ENCODE assay signal across 19 mouse cellular contexts in the genomic region with DNA sequence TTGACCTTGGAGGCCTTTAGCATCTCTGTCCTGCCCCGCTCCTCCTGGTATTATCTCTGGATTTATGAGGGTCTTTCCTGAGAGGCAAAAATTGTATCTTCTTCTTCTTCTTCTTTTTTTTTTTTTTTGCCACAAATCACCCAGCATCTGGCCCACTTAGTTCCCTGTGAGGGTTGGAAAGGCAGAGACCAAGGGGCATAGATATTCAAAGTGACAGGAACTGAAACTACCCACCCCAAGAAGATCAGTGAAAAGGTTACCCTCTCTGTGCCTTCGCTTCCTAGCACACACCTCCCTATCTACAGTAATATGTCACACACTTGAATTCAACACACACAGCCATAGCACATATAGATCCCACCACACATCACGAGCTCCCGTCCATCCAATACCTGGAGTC. TPM values are rescaled to one million over a fixed set of nuclear protein-coding genes. Genes with fewer than 3 reads are reported as not detected.
DNase-seq lines count a peak whose midpoint lies in the region; ATAC-seq and TF ChIP-seq lines count a peak whose summit lies in the region.
"Had no signal": no experiment of that assay in that cellular context is flagged by ENCODE, and none has a peak within 500 bp of the region (broad histone marks: within the 10 kb centered on the region; RNA-seq: fewer than 3 reads in every experiment).

No protein-coding gene starts in this region.

- peaks cover 49% of the 10 kb centered on the region for H3K27me3 ChIP-seq in forebrain, embryonic 10.5 days (ENCODE audit: poor library complexity, severe bottlenecking)
- no peaks in the 10 kb centered on the region for H3K27me3 ChIP-seq in forebrain, embryonic 11.5 days (ENCODE audit: control insufficient read depth, insufficient read depth, low read length)
- H3K27me3 ChIP-seq in hindbrain, embryonic 16.5 days (replicated peaks; ENCODE audit: control insufficient read depth, insufficient read depth, low read length), result no peaks in the 10 kb centered on the region
- no peaks in the 10 kb centered on the region for H3K27me3 ChIP-seq in midbrain, postnatal 0 days (ENCODE audit: insufficient read depth, low read length)

- no peak for ATAC-seq in forebrain, embryonic 11.5 days (replicated peaks; ENCODE audit: low FRiP score)
- no peak for ATAC-seq in hindbrain, embryonic 16.5 days
- no peak for ATAC-seq in midbrain, postnatal 0 days (ENCODE audit: low FRiP score)
- no peak for ATAC-seq in erythroblast, adult 5-6 weeks (replicated peaks; ENCODE audit: low FRiP score, poor library complexity, severe bottlenecking)
- ATAC-seq: intestine, postnatal 0 days had no signal

- no peak for DNase-seq in forebrain, embryonic 10.5 days (ENCODE audit: extremely low spot score, low spot score)
- no peak for DNase-seq in forebrain, embryonic 11.5 days (ENCODE audit: low spot score)
- DNase-seq in midbrain, postnatal 0 days (ENCODE audit: low spot score), result no peak
- no peak for DNase-seq in adrenal gland, adult 8-10 months
- DNase-seq in heart, adult 18-20 months, result no peak
- DNase-seq: adrenal gland, postnatal 10 days; heart, adult 11 months; kidney, postnatal 25 days; lung, postnatal 4 days; right cerebral cortex, adult 18-20 months had no signal

- H3K4me2 ChIP-seq in forebrain, embryonic 11.5 days (ENCODE audit: low read depth, low read length, severe bottlenecking), result no peak overlapping the region
- peak overlapping the region; percentile 57 for H3K4me2 ChIP-seq in hindbrain, embryonic 16.5 days (ENCODE audit: low read length)
- peak overlapping the region; percentile 45; the same call in 1 of the 2 replicates for H3K4me2 ChIP-seq in midbrain, postnatal 0 days (ENCODE audit: low read depth, low read length, poor library complexity, severe bottlenecking)

- no peaks in the 10 kb centered on the region for H3K9me3 ChIP-seq in forebrain, embryonic 10.5 days
- no peaks in the 10 kb centered on the region for H3K9me3 ChIP-seq in forebrain, embryonic 11.5 days (ENCODE audit: control insufficient read depth, low read length)
- H3K9me3 ChIP-seq in hindbrain, embryonic 16.5 days (ENCODE audit: control insufficient read depth, low read length), result no peaks in the 10 kb centered on the region
- H3K9me3 ChIP-seq in midbrain, postnatal 0 days (ENCODE audit: low read length), result no peaks in the 10 kb centered on the region
- H3K9me3 ChIP-seq: limb, embryonic 12.5 days had no signal

- peak overlapping the region; percentile 47; the same call in 1 of the 2 replicates for H3K4me3 ChIP-seq in forebrain, embryonic 10.5 days
- no peak overlapping the region for H3K4me3 ChIP-seq in forebrain, embryonic 11.5 days (ENCODE audit: low read depth, low read length)
- H3K4me3 ChIP-seq in cortical plate, adult 2 months (ENCODE audit: insufficient read depth, low read length), result no peak overlapping the region
- H3K4me3 ChIP-seq in hindbrain, embryonic 16.5 days (ENCODE audit: low read length), result no peak overlapping the region
- H3K4me3 ChIP-seq in midbrain, postnatal 0 days (ENCODE audit: low read depth, low read length), result no peak overlapping the region
- H3K4me3 ChIP-seq: myocyte had no signal

- peak overlapping the region; percentile 82 for H3K27ac ChIP-seq in forebrain, embryonic 10.5 days
- H3K27ac ChIP-seq in forebrain, embryonic 11.5 days (ENCODE audit: low read depth, low read length), result no peak overlapping the region
- peak overlapping the region; percentile 83 for H3K27ac ChIP-seq in cortical plate, adult 2 months (ENCODE audit: insufficient read depth, low read length)
- peak overlapping the region; percentile 74; the same call in 1 of the 2 replicates for H3K27ac ChIP-seq in hindbrain, embryonic 16.5 days (ENCODE audit: low read depth, low read length)
- peak overlapping the region; percentile 71 for H3K27ac ChIP-seq in midbrain, postnatal 0 days (ENCODE audit: low read depth, low read length)
- H3K27ac ChIP-seq: limb, embryonic 12.5 days had no signal

- H3K9ac ChIP-seq in forebrain, embryonic 11.5 days (ENCODE audit: low read length), result no peak overlapping the region
- H3K9ac ChIP-seq in hindbrain, embryonic 16.5 days (ENCODE audit: low read depth, low read length), result peak overlapping the region; percentile 52; the same call in 1 of the 2 replicates
- no peak overlapping the region for H3K9ac ChIP-seq in midbrain, postnatal 0 days (replicated peaks; ENCODE audit: low read length, poor library complexity, severe bottlenecking)
- H3K9ac ChIP-seq: limb, embryonic 12.5 days had no signal

- TF ChIP-seq CTCF in cortical plate, adult 2 months (IDR thresholded peaks at IDR 0.05; ENCODE audit: extremely low read depth, insufficient read depth, low read length), result no peak
- TF ChIP-seq CTCF in midbrain, postnatal 0 days (IDR thresholded peaks at IDR 0.05), result no peak

- peaks cover 25% of the 10 kb centered on the region for H3K4me1 ChIP-seq in forebrain, embryonic 10.5 days
- peaks cover 15% of the 10 kb centered on the region; the same call in 1 of the 2 replicates for H3K4me1 ChIP-seq in forebrain, embryonic 11.5 days (replicated peaks; ENCODE audit: control insufficient read depth, insufficient read depth, low read length)
- peaks cover 9% of the 10 kb centered on the region for H3K4me1 ChIP-seq in cortical plate, adult 2 months (ENCODE audit: control insufficient read depth, insufficient read depth, low read length)
- peaks cover 22% of the 10 kb centered on the region for H3K4me1 ChIP-seq in hindbrain, embryonic 16.5 days (ENCODE audit: control insufficient read depth, insufficient read depth, low read depth, low read length)
- H3K4me1 ChIP-seq in midbrain, postnatal 0 days (ENCODE audit: insufficient read depth, low read length), result peaks cover 4% of the 10 kb centered on the region; the same call in 1 of the 2 replicates

- no peak for TF ChIP-seq POLR2A in cortical plate, adult 2 months (IDR thresholded peaks at IDR 0.05; ENCODE audit: extremely low read depth, insufficient read depth, low read length)

- 84% methylated on average over 4 of the region's 4 CpGs for WGBS in forebrain, embryonic 10.5 days
- WGBS in forebrain, embryonic 11.5 days, result 87% methylated on average over 4 of the region's 4 CpGs
- WGBS in hindbrain, embryonic 16.5 days, result 97% methylated on average over 4 of the region's 4 CpGs
- 91% methylated on average over 4 of the region's 4 CpGs for WGBS in midbrain, postnatal 0 days

- no peaks in the 10 kb centered on the region for H3K36me3 ChIP-seq in forebrain, embryonic 10.5 days (replicated peaks)
- H3K36me3 ChIP-seq in forebrain, embryonic 11.5 days (ENCODE audit: control insufficient read depth, insufficient read depth, low read length), result no peaks in the 10 kb centered on the region
- H3K36me3 ChIP-seq in hindbrain, embryonic 16.5 days (ENCODE audit: control insufficient read depth, insufficient read depth, low read length), result no peaks in the 10 kb centered on the region
- no peaks in the 10 kb centered on the region for H3K36me3 ChIP-seq in midbrain, postnatal 0 days (ENCODE audit: insufficient read depth, low read length)
- H3K36me3 ChIP-seq: limb, embryonic 12.5 days had no signal

RNA-seq across cellular contexts. Expression of gene Sirpa, which starts 17.5 kb away (rescaled TPM):
- 15.6 and 16.0 TPM in 2 replicates for polyA plus RNA-seq in forebrain, embryonic 10.5 days (2016; fragmentation: Nextera tagmentation; extraction: Ambion mirVana)
- 18.7 and 22.5 TPM in 2 replicates for polyA plus RNA-seq in forebrain, embryonic 11.5 days (2014; fragmentation: Nextera tagmentation; extraction: Ambion mirVana)
- 314 and 333 TPM in 2 replicates for polyA plus RNA-seq in cortical plate, adult 2 months (2012; rRNA removed)
- polyA plus RNA-seq in hindbrain, embryonic 16.5 days (2015; fragmentation: Nextera tagmentation; extraction: Ambion mirVana), result 31.9 and 34.6 TPM in 2 replicates
- 109 and 126 TPM in 2 replicates for total RNA-seq in midbrain, postnatal 0 days (2014; rRNA removed)
- polyA plus RNA-seq in midbrain, postnatal 0 days (2015; fragmentation: Nextera tagmentation; extraction: Ambion mirVana), result 52.2 and 55.7 TPM in 2 replicates
- total RNA-seq in erythroblast, adult 5-6 weeks (2015; ENCODE audit: low replicate concordance), result 46.3 and 59.8 TPM in 2 replicates
- total RNA-seq in erythroblast, adult 5-6 weeks (2017; ENCODE audit: low replicate concordance), result 45.0 and 60.8 TPM in 2 replicates
- 10 to 100 TPM; 58.4 to 75.6 (median 70.1) TPM for total RNA-seq in adrenal gland, adult 8-10 months (2022)
- 10 to 100 TPM; 27.5 to 29.4 TPM for total RNA-seq in heart, adult 18-20 months (2021)

RNA-seq across cellular contexts. Expression of gene F830045P16Rik, which starts 38.7 kb away (rescaled TPM):
- not detected in 2 replicates for polyA plus RNA-seq in forebrain, embryonic 10.5 days (2016; fragmentation: Nextera tagmentation; extraction: Ambion mirVana)
- polyA plus RNA-seq in forebrain, embryonic 11.5 days (2014; fragmentation: Nextera tagmentation; extraction: Ambion mirVana), result not detected in 2 replicates
- 0.08 TPM in 1 of 2 replicates, not detected in the other for polyA plus RNA-seq in cortical plate, adult 2 months (2012; rRNA removed)
- not detected in 2 replicates for polyA plus RNA-seq in hindbrain, embryonic 16.5 days (2015; fragmentation: Nextera tagmentation; extraction: Ambion mirVana)
- total RNA-seq in midbrain, postnatal 0 days (2014; rRNA removed), result 0.16 TPM in 1 of 2 replicates, not detected in the other
- not detected in 2 replicates for polyA plus RNA-seq in midbrain, postnatal 0 days (2015; fragmentation: Nextera tagmentation; extraction: Ambion mirVana)
- 0.42 TPM in 1 of 2 replicates, not detected in the other for total RNA-seq in erythroblast, adult 5-6 weeks (2015; ENCODE audit: low replicate concordance)
- not detected in 2 replicates for total RNA-seq in erythroblast, adult 5-6 weeks (2017; ENCODE audit: low replicate concordance)
- not detected for total RNA-seq in adrenal gland, adult 8-10 months (2022)
- total RNA-seq in heart, adult 18-20 months (2021), result not detected
- total RNA-seq: adrenal gland, postnatal 10 days; ES-E14 had no signal
- polyA plus RNA-seq: heart, embryonic 16.5 days; intestine, postnatal 0 days; limb, embryonic 12.5 days; liver, embryonic 16.5 days; myocyte had no signal
